Mouse (Mus musculus): ENCODE results near the gene Klf12. TPM values are rescaled to one million over a fixed set of nuclear protein-coding genes. Genes with fewer than 3 reads are reported as not detected.
"Not testable (repeated sequence)": the region's sequence is repeated elsewhere in the genome, so short reads cannot be mapped to it uniquely, and the experiment has no call there.

Gene Klf12
- polyA plus RNA-seq, 1 experiment from 2014 or later, result 29.6 TPM

DNA sequence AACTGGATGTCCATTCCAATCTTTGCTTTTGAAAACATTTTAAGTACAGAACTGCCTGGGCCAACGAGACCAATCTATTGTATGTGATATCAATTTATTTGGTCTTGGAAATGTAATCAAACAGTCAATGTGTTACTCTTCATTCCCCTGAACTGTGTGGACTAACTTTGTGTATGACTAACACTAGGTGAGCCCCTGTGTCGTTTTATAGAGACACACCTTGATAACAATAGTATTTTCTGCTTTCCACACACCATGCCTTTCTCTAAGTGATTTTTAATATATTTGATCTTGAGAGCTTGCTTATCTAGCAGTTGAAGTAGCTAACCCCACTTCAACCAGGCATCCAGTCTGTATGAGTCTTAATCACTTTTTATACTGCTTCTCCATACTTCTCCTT, 398.0 kb downstream of the Klf12 start:
- H3K9ac ChIP-seq (ENCODE audit: low read depth, low read length), result no peak overlapping the region
- H3K9me3 ChIP-seq (ENCODE audit: control insufficient read depth, low read length), result no peaks in the 10 kb centered on the region
- 91% methylated on average over 2 of the region's 2 CpGs for WGBS
- H3K4me2 ChIP-seq (replicated peaks; ENCODE audit: low read depth, low read length), result no peak overlapping the region
- H3K27ac ChIP-seq (ENCODE audit: low read depth, low read length), result no peak overlapping the region
- ATAC-seq (ENCODE audit: low FRiP score) (no peak), DNase-seq (ENCODE audit: low spot score) (no peak)
- H3K36me3 ChIP-seq (ENCODE audit: control insufficient read depth, insufficient read depth, low read length), result no peaks in the 10 kb centered on the region
- no peaks in the 10 kb centered on the region for H3K4me1 ChIP-seq (replicated peaks; ENCODE audit: control insufficient read depth, insufficient read depth, low read length)
- no peaks in the 10 kb centered on the region for H3K27me3 ChIP-seq (ENCODE audit: control insufficient read depth, insufficient read depth, low read length)
- H3K4me3 ChIP-seq (ENCODE audit: low read depth, low read length), result no peak overlapping the region

GRCm38 (mm10) chr14:99885562-99885961, 398.9 kb downstream of the Klf12 start:
- Histone ChIP-seq H3K27me3 (ENCODE audit: control insufficient read depth, insufficient read depth, low read length) (no peaks in the 10 kb centered on the region), H3K36me3 (ENCODE audit: control insufficient read depth, insufficient read depth, low read length) (no peaks in the 10 kb centered on the region), H3K4me2 (replicated peaks; ENCODE audit: low read depth, low read length) (no peak overlapping the region), H3K9me3 (ENCODE audit: control insufficient read depth, low read length) (no peaks in the 10 kb centered on the region), H3K4me1 (replicated peaks; ENCODE audit: control insufficient read depth, insufficient read depth, low read length) (no peaks in the 10 kb centered on the region), H3K27ac (ENCODE audit: low read depth, low read length) (no peak overlapping the region), H3K4me3 (ENCODE audit: low read depth, low read length) (no peak overlapping the region), H3K9ac (ENCODE audit: low read depth, low read length) (no peak overlapping the region)
- DNase-seq (ENCODE audit: low spot score) (no peak), ATAC-seq (ENCODE audit: low FRiP score) (no peak)
- WGBS, result 77% methylated on average over 2 of the region's 2 CpGs

DNA sequence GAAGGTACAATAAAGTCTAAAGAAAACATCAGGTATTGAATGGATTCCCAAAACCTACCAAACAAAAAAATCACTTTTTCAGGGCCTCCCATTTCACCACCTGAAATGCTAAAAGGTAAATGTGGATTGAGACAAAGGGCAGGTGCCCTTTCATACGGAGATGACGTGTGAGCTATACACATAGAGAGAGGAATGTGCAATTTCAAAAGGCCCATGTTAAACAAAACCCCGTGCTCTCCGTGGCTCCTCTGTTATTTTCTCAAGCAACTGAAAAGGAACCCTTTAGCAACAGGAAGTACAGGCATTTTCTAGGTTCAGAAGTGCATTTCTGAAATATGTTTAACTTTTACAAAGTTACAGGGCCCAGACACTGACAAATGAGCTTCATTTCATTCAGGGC, 399.4 kb downstream of the Klf12 start:
- H3K27ac ChIP-seq (ENCODE audit: low read depth, low read length), result no peak overlapping the region
- H3K36me3 ChIP-seq (ENCODE audit: control insufficient read depth, insufficient read depth, low read length), result no peaks in the 10 kb centered on the region
- DNase-seq (ENCODE audit: low spot score), result no peak
- WGBS, result 64% methylated on average over 4 of the region's 4 CpGs
- no peaks in the 10 kb centered on the region for H3K9me3 ChIP-seq (ENCODE audit: control insufficient read depth, low read length)
- ATAC-seq (ENCODE audit: low FRiP score), result no peak
- H3K27me3 ChIP-seq (ENCODE audit: control insufficient read depth, insufficient read depth, low read length), result no peaks in the 10 kb centered on the region
- H3K4me3 ChIP-seq (ENCODE audit: low read depth, low read length), result no peak overlapping the region
- H3K4me1 ChIP-seq (replicated peaks; ENCODE audit: control insufficient read depth, insufficient read depth, low read length), result no peaks in the 10 kb centered on the region
- H3K9ac ChIP-seq (ENCODE audit: low read depth, low read length), result no peak overlapping the region
- no peak overlapping the region for H3K4me2 ChIP-seq (replicated peaks; ENCODE audit: low read depth, low read length)

DNA sequence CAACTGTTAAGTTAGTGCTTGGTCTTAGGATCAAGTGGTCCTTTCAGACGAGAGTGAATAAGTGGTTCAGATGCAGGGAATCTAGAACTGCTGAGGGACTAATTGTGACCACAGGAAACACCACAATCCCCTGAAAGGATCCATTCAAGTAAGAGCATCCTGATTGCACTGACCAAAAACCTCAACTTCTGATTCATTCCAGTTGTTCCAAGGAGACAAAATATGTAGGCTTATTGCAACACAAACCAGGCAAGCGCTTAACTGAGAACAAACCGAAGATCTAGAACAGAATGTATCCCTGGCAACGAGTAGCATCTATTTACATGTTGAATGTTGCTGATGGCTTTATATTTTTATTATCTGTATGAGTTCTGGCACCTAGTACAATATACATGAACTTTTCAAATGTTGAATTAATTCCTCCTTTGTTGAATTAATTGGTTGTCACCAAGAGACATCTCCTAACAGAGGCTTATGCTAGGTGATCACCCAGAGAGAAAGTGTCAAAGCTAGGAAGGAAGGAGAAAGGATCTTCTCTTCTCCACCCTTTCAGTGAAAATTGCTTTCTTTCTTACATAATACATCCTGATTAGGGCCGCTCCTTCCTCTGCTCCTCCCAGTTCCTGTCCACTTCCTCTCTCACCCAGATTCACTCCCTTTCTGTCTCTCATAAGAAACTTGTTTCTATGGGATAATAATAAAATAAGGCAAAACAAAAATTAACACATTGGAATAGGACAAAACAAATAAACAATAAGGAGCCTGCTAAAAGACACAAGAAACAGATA, 407.5 kb downstream of the Klf12 start:
- ATAC-seq (ENCODE audit: low FRiP score) (no peak), DNase-seq (ENCODE audit: low spot score) (no peak)
- H3K9me3 ChIP-seq (ENCODE audit: control insufficient read depth, low read length), result no peaks in the 10 kb centered on the region; the same call in 1 of the 2 replicates
- no peak overlapping the region for H3K27ac ChIP-seq (ENCODE audit: low read depth, low read length)
- H3K4me1 ChIP-seq (replicated peaks; ENCODE audit: control insufficient read depth, insufficient read depth, low read length), result no peaks in the 10 kb centered on the region
- WGBS, result 86% methylated on average over 5 of the region's 5 CpGs
- no peak overlapping the region for H3K4me2 ChIP-seq (replicated peaks; ENCODE audit: low read depth, low read length)
- no peak overlapping the region for H3K4me3 ChIP-seq (ENCODE audit: low read depth, low read length)
- no peaks in the 10 kb centered on the region for H3K36me3 ChIP-seq (ENCODE audit: control insufficient read depth, insufficient read depth, low read length)
- no peaks in the 10 kb centered on the region for H3K27me3 ChIP-seq (ENCODE audit: control insufficient read depth, insufficient read depth, low read length)
- H3K9ac ChIP-seq (ENCODE audit: low read depth, low read length), result no peak overlapping the region

GRCm38 (mm10) chr14:99873725-99874124, 410.8 kb downstream of the Klf12 start:
- no peaks in the 10 kb centered on the region for H3K27me3 ChIP-seq (ENCODE audit: control insufficient read depth, insufficient read depth, low read length)
- no peak for ATAC-seq (ENCODE audit: low FRiP score)
- H3K4me2 ChIP-seq (replicated peaks; ENCODE audit: low read depth, low read length), result no peak overlapping the region
- DNase-seq (ENCODE audit: low spot score), result no peak
- 92% methylated on average over 5 of the region's 5 CpGs for WGBS
- H3K9ac ChIP-seq (ENCODE audit: low read depth, low read length), result no peak overlapping the region
- H3K27ac ChIP-seq (ENCODE audit: low read depth, low read length), result no peak overlapping the region
- no peaks in the 10 kb centered on the region for H3K36me3 ChIP-seq (ENCODE audit: control insufficient read depth, insufficient read depth, low read length)
- no peak overlapping the region for H3K4me3 ChIP-seq (ENCODE audit: low read depth, low read length)
- no peaks in the 10 kb centered on the region; the same call in 1 of the 2 replicates for H3K9me3 ChIP-seq (ENCODE audit: control insufficient read depth, low read length)
- H3K4me1 ChIP-seq (replicated peaks; ENCODE audit: control insufficient read depth, insufficient read depth, low read length), result no peaks in the 10 kb centered on the region

- H3K27ac ChIP-seq (ENCODE audit: low read depth, low read length), result no peak overlapping the region
- H3K4me3 ChIP-seq (ENCODE audit: low read depth, low read length), result no peak overlapping the region
- DNase-seq (ENCODE audit: low spot score) (no peak), ATAC-seq (ENCODE audit: low FRiP score) (no peak)
- no peaks in the 10 kb centered on the region for H3K4me1 ChIP-seq (replicated peaks; ENCODE audit: control insufficient read depth, insufficient read depth, low read length)
- H3K9me3 ChIP-seq (ENCODE audit: control insufficient read depth, low read length), result no peaks in the 10 kb centered on the region
- 89% methylated on average over 14 of the region's 14 CpGs for WGBS
- no peaks in the 10 kb centered on the region for H3K27me3 ChIP-seq (ENCODE audit: control insufficient read depth, insufficient read depth, low read length)
- no peak overlapping the region for H3K4me2 ChIP-seq (replicated peaks; ENCODE audit: low read depth, low read length)
- H3K9ac ChIP-seq (ENCODE audit: low read depth, low read length), result no peak overlapping the region
- H3K36me3 ChIP-seq (ENCODE audit: control insufficient read depth, insufficient read depth, low read length), result no peaks in the 10 kb centered on the region
Observed at GRCm38 (mm10) chr14:99856158-99857011, 428.1 kb downstream of the Klf12 start.

GRCm38 (mm10) chr14:99854467-99854807, 430.0 kb downstream of the Klf12 start:
- ATAC-seq (ENCODE audit: low FRiP score); H3K27ac ChIP-seq (ENCODE audit: low read depth, low read length); H3K4me1 ChIP-seq (replicated peaks; ENCODE audit: control insufficient read depth, insufficient read depth, low read length); DNase-seq (ENCODE audit: low spot score); H3K36me3 ChIP-seq (ENCODE audit: control insufficient read depth, insufficient read depth, low read length); H3K27me3 ChIP-seq (ENCODE audit: control insufficient read depth, insufficient read depth, low read length); H3K9ac ChIP-seq (ENCODE audit: low read depth, low read length); H3K4me2 ChIP-seq (replicated peaks; ENCODE audit: low read depth, low read length); H3K9me3 ChIP-seq (ENCODE audit: control insufficient read depth, low read length); H3K4me3 ChIP-seq (ENCODE audit: low read depth, low read length): not testable (repeated sequence)

DNA sequence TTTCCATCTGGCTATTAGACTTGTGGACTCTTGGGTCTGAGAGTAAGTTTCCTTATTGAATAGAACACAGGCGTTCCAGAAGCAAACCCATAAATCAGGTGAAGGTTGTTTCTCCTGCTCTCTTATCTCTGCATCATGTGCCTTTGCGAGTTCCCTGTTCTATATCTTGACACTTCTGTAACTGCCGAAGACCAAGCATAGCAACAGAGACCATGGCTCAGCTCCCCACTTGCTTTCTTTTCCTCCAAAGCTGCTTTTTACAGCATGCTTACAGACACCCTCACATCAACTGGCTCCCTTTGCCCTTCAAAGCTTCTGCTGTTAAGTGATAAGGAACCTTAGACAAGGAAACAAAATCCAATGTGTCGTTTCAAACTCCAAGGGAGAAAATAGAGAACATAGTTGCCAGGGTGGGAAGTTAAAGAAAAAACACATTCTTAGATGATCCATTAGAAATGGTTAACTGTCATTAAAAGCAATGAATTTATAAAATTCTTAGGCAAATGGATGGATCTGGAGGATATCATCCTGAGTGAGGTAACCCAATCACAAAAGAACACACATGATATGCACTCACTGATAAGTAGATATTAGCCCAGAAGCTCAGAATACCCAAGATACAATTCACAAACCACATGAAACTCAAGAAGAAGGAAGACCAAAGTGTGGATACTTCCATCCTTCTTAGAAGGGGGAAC, 430.6 kb downstream of the Klf12 start:
- 91% methylated on average over 4 of the region's 4 CpGs for WGBS
- H3K4me3 ChIP-seq (ENCODE audit: low read depth, low read length); H3K9ac ChIP-seq (ENCODE audit: low read depth, low read length); H3K27ac ChIP-seq (ENCODE audit: low read depth, low read length); H3K9me3 ChIP-seq (ENCODE audit: control insufficient read depth, low read length); H3K4me1 ChIP-seq (replicated peaks; ENCODE audit: control insufficient read depth, insufficient read depth, low read length); H3K4me2 ChIP-seq (replicated peaks; ENCODE audit: low read depth, low read length); H3K36me3 ChIP-seq (ENCODE audit: control insufficient read depth, insufficient read depth, low read length); H3K27me3 ChIP-seq (ENCODE audit: control insufficient read depth, insufficient read depth, low read length); ATAC-seq (ENCODE audit: low FRiP score); DNase-seq (ENCODE audit: low spot score): not testable (repeated sequence)
